Mouse (Mus musculus) forebrain, embryonic 14.5 days (tissue): ENCODE data around the gene Rnase10. TPM values are rescaled to one million over a fixed set of nuclear protein-coding genes. Genes with fewer than 3 reads are reported as not detected.

ENCODE experiments used
- ATAC-seq: fragments of 200-750 bp; cut with Nextera tagmentation; 2 replicates; pipeline ENCODE4 v1.8.0; 2017; ENCODE audit warnings: mild to moderate bottlenecking, moderate library complexity
- DNase-seq: peaks from one replicate; pipeline ENCODE4 v3.0.0-alpha.2; 2015; ENCODE audit warnings: low spot score
- H3K27ac ChIP-seq: fragments of 300-500 bp; sonication (generic); 2 replicates; pipeline ENCODE4 v1.5.1; 2014; ENCODE audit warnings: low read depth, mild to moderate bottlenecking, control low read depth, low read length, moderate library complexity
- H3K27me3 ChIP-seq: fragments of 300-500 bp; sonication (generic); replicated peaks from 2 replicates; pipeline ENCODE4 v1.6.1; 2014; ENCODE audit warnings: low read length, control low read depth, mixed read lengths; ENCODE audit not compliant: control insufficient read depth, insufficient read depth
- H3K36me3 ChIP-seq: fragments of 300-500 bp; sonication (generic); 2 replicates; pipeline ENCODE4 v1.6.1; 2014; ENCODE audit warnings: low read length, control low read depth; ENCODE audit not compliant: control insufficient read depth, insufficient read depth
- H3K4me1 ChIP-seq: fragments of 300-500 bp; sonication (generic); 2 replicates; pipeline ENCODE4 v1.6.1; 2014; ENCODE audit warnings: antibody characterized with exemption, low read length, control low read depth; ENCODE audit not compliant: control insufficient read depth, insufficient read depth
- H3K4me2 ChIP-seq: fragments of 300-500 bp; sonication (generic); 2 replicates; pipeline ENCODE4 v1.6.1; 2014; ENCODE audit warnings: mild to moderate bottlenecking, control low read depth, low read length
- H3K4me3 ChIP-seq: fragments of 300-500 bp; sonication (generic); 2 replicates; pipeline ENCODE4 v1.5.1; 2014; ENCODE audit warnings: low read depth, low read length, control low read depth
- H3K9ac ChIP-seq: fragments of 300-500 bp; sonication (generic); 2 replicates; pipeline ENCODE4 v1.6.1; 2014; ENCODE audit warnings: mild to moderate bottlenecking, low read length, control low read depth, moderate library complexity
- H3K9me3 ChIP-seq: fragments of 300-500 bp; sonication (generic); replicated peaks from 2 replicates; pipeline ENCODE4 v1.6.1; 2016; ENCODE audit warnings: low read length, control low read depth, mixed read lengths; ENCODE audit not compliant: control insufficient read depth
- WGBS: fragments of 180-500 bp; shearing (Covaris S2); extraction: QIAGEN DNeasy Blood & Tissue Kit; methylation state at CpG from one replicate; pipeline ENCODE4 v1.1.7; 2014; 5-methylcytosine and 5-hydroxymethylcytosine counted together
- polyA plus RNA-seq: library from polyadenylated mRNA; unstranded; fragments of >200 nt; fragmentation: Nextera tagmentation; extraction: Ambion mirVana; gene quantifications from 2 replicates; pipeline ENCODE4 v1.2.1, GENCODE M21; 2014

The Rnase10 gene
- polyA plus RNA-seq, 1 experiment from 2014 or later, result not detected

DNA sequence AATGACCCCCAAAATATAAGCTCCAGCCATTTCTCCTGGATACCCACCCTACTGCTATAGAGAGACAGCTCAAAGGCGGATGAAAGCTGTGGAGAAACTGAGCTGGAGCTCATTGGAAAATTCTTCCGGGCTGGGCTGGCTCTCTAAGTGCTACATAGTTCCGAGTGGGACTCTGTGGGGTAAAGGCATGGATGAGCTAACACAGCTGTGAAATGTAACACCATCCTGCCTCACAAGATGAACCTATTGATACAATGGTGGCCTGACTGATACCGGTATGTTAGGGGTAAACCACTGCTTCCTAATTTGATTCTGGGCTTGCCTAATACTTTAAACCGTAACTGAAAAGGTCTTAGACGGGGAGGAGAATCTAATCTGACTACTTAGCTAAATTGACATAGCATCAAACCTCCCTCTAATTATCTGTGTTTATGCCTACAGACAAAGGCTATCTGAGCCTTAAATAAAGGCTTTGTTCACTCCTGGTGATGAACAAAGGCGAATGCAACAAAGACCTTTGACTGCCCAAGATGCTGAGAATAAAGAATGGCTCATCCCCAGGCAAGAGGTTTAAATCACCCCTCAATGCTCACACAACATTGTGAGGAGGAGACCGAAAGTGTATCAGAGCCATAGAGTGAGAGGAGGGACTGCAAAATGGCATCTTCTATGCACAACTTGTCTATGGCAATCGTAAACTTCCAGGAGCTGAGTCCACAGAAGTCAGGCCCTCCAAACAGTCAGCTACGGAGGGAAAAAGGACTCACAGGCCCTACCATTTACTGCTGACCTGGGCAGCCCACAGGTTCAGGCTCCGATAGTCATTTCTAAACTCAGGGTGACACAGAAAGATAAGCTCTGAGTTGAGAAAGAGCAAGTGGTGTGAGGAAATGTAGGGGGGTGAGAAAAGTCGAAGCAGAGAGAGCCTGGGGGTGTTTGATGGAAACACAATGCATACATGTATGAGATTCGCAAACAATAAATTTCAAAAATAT, 47.0 kb downstream of the Rnase10 start:
- Histone ChIP-seq H3K9ac (no peak overlapping the region), H3K36me3 (no peaks in the 10 kb centered on the region), H3K27ac (no peak overlapping the region), H3K4me1 (peaks cover 5% of the 10 kb centered on the region; the same call in 1 of the 2 replicates), H3K9me3 (no peaks in the 10 kb centered on the region), H3K27me3 (no peaks in the 10 kb centered on the region; the same call in 1 of the 2 replicates), H3K4me2 (no peak overlapping the region), H3K4me3 (no peak overlapping the region)
- WGBS, result 17% methylated on average over 13 of the region's 13 CpGs
- ATAC-seq (no peak), DNase-seq (no peak)

DNA sequence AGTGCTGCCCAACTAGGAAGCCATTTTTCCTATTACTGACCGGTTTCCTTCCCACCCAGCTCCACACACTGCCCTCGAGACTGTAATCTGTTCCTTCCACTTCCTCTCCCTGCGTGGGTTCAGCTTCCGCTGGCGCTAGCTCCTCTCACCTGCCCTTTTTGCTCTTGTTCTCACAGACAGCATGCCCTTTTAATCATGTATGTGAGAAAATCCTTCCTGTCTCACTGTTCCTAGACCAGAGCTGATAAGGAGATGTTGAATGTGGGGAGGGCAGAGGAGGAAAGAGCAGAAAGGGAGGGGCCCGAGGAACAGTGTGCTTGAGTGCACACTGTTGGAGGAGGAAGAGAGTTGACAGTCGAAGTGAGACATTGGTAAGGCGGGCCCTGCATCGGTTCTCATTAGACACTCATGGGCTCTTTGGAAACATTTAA, 49.9 kb downstream of the Rnase10 start, which contains the start of gene Rnase12:
Rnase12 (minus strand) TSS at position 261 of the 431 bp plus-strand sequence.
- Histone ChIP-seq H3K36me3 (no peaks in the 10 kb centered on the region), H3K27me3 (no peaks in the 10 kb centered on the region), H3K9ac (no peak within 1 kb of the TSS), H3K9me3 (no peaks in the 10 kb centered on the region), H3K27ac (no peak within 1 kb of the TSS), H3K4me1 (peaks cover 5% of the 10 kb centered on the region; the same call in 1 of the 2 replicates), H3K4me3 (no peak within 1 kb of the TSS), H3K4me2 (no peak within 1 kb of the TSS)
- 69% methylated on average over 9 of the region's 9 CpGs for WGBS
- no peak for ATAC-seq
- no peak for DNase-seq

Other genes starting within 250 kb of the Rnase10 start
- 152 and 161 TPM in 2 replicates for gene Ttc5, start 222.2 kb upstream of the Rnase10 start, polyA plus RNA-seq
- gene Ccnb1ip1, start 200.0 kb upstream of the Rnase10 start, polyA plus RNA-seq, result 0.11 TPM in 1 of 2 replicates, not detected in the other
- gene Parp2, start 199.9 kb upstream of the Rnase10 start, polyA plus RNA-seq, result 58.7 and 60.9 TPM in 2 replicates
- gene Tep1, start 137.2 kb upstream of the Rnase10 start, polyA plus RNA-seq, result 1.3 and 2.5 TPM in 2 replicates
- gene Klhl33, start 110.2 kb upstream of the Rnase10 start, polyA plus RNA-seq, result 0.25 and 0.36 TPM in 2 replicates
- 160 and 180 TPM in 2 replicates for gene Osgep, start 82.9 kb upstream of the Rnase10 start, polyA plus RNA-seq
- 322 and 355 TPM in 2 replicates for gene Apex1, start 82.8 kb upstream of the Rnase10 start, polyA plus RNA-seq
- gene Pip4p1, start 76.9 kb upstream of the Rnase10 start, polyA plus RNA-seq, result 81.4 and 86.0 TPM in 2 replicates
- 20.5 and 28.2 TPM in 2 replicates for gene Pnp, start 76.7 kb upstream of the Rnase10 start, polyA plus RNA-seq
- gene Gm49342, start 63.2 kb upstream of the Rnase10 start, polyA plus RNA-seq, result 2.5 TPM in 1 of 2 replicates, not detected in the other
- gene Pnp2, start 51.8 kb upstream of the Rnase10 start, polyA plus RNA-seq, result 0.46 and 0.69 TPM in 2 replicates
- gene Rnase9, start 34.1 kb downstream of the Rnase10 start, polyA plus RNA-seq, result not detected in 2 replicates
- not detected in 2 replicates for gene Rnase11, start 42.4 kb downstream of the Rnase10 start, polyA plus RNA-seq
- not detected in 2 replicates for gene Rnase12, start 49.9 kb downstream of the Rnase10 start, polyA plus RNA-seq
- not detected in 2 replicates for gene Olfr750, start 66.7 kb downstream of the Rnase10 start, polyA plus RNA-seq
- 11.5 and 14.2 TPM in 2 replicates for gene Rnase4, start 83.3 kb downstream of the Rnase10 start, polyA plus RNA-seq
- 2.2 and 2.8 TPM in 2 replicates for gene Ang, start 83.4 kb downstream of the Rnase10 start, polyA plus RNA-seq
- not detected in 2 replicates for gene Eddm3b, start 106.7 kb downstream of the Rnase10 start, polyA plus RNA-seq
- 0.33 and 1.3 TPM in 2 replicates for gene Rnase6, start 116.2 kb downstream of the Rnase10 start, polyA plus RNA-seq
- gene Rnase1, start 139.0 kb downstream of the Rnase10 start, polyA plus RNA-seq, result 0.18 TPM in 1 of 2 replicates, not detected in the other
- gene Rnase2b, start 154.5 kb downstream of the Rnase10 start, polyA plus RNA-seq, result not detected in 2 replicates
- gene Ang2, start 191.4 kb downstream of the Rnase10 start, polyA plus RNA-seq, result not detected in 2 replicates
- gene Ear14, start 195.6 kb downstream of the Rnase10 start, polyA plus RNA-seq, result not detected in 2 replicates
- not detected in 2 replicates for gene Rnase2a, start 248.4 kb downstream of the Rnase10 start, polyA plus RNA-seq